Mouse (Mus musculus): ENCODE results near the gene Pigq.

Pigq gene

DNA sequence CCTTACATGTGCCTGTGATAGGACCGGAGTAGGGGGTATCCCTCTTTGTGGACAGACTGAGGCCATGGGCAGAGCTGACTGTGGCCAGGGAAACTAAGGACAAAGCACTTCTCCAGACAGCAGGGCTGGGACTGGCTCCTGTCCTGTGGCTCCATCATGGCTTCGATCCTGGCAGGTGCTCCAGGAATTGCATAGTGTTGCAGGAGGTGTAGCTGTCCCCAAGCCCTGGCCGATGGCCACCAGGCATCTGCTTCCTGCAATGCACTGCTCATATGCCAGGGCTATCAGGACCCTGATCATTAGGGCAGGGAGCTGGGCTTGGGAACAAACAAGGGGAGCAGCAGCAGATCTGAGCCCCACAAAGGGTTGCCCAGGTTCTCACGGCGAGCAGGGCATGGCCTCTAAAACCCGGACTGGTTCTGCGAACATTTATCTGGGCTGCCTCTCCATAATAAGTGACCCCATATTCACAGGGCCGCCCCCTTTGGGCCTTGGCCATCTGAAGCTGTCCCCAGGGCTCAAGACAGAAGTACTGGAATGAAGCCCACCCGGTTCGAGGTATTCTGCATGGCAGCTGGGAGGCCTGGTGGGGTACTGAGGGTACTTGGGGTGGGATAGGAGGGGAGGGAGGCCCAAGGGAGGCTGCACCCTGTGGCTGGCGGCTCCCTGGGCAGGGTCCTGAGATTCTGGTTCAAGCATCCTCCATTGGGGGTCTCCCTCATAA is 14.2 kb upstream of the Pigq start:
- in situ Hi-C loops (cut with MboI, MseI) = no loop called here

GRCm38 (mm10) chr17:25957586-25958051 is 12.9 kb upstream of the Pigq start:
- in situ Hi-C loops (cut with MboI, MseI) = no loop called here

DNA sequence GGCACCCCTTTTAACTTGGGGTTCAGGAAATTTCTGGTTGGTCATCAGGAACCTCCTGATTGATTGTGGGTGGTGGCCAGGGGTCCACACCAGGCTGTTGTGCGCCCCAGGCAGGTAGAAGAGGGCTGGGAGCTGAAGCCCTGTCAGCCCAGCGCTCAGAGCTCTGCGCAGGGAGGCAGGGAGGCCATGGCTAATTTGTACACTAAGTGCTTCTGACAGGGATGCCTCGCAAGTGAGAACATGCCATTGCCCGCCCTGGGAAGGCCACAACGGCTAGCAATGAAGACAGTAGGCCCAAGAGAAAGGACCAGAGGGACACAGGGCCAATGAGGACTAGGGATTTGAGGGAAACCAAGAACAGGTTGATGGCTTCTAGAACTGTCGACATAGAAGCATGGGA is 11.9 kb upstream of the Pigq start:
- in situ Hi-C loops (cut with MboI, MseI) = no loop called here

DNA sequence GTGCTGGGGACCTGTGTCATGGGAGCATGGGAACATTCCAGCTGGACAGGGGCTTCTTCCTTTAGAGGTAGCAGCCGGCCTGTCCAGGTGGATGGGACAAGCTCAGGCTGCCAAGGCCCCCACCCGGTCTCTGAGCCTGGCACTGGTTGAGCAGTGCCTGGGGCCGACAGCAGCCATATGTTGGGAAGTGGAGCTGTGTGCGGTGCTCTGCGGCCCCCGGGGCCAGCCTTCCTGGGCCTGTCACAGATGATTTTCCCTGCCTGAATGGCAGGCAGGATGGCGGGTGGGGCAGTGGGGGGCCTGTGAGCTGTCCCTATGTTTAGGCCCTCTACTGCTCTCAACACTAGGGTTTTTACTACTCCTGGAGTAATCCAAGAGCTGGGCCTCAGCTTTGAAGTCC is 11.5 kb upstream of the Pigq start:
- in situ Hi-C loops (cut with MboI, MseI) = no loop called here

- in situ Hi-C loops (cut with MboI, MseI) = no loop called here
Observed at GRCm38 (mm10) chr17:25955736-25956135, 11.0 kb upstream of the Pigq start.

- in situ Hi-C loops (cut with MboI, MseI) = no loop called here
Observed at GRCm38 (mm10) chr17:25954671-25955070, 9.9 kb upstream of the Pigq start.

DNA sequence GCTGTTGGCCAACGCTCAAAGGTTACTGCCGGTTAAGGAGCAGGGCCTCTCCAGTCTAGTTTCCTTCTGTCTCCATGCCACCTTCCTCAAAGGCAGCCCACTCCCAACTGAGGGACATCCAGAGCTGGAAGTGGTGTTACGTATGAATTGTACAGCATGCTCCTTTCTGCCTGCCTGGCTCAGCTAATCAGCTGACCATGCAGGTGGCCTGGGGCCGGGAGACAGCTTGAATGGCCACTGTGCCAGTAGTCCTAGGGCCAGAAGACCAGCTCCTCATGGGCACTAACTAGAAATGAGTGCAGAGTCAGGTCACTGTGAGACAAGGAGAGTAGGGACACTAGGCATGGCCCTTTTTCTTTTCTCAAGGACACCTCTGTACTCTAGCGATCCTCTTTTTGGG is 8.4 kb upstream of the Pigq start:
- in situ Hi-C loops (cut with MboI, MseI) = no loop called here

- in situ Hi-C loops (cut with MboI, MseI) = no loop called here
Observed at GRCm38 (mm10) chr17:25951803-25952623, 7.3 kb upstream of the Pigq start, which contains the start of gene A930017K11Rik. Gene A930017K11Rik (minus strand): TSS chr17:25952565.

DNA sequence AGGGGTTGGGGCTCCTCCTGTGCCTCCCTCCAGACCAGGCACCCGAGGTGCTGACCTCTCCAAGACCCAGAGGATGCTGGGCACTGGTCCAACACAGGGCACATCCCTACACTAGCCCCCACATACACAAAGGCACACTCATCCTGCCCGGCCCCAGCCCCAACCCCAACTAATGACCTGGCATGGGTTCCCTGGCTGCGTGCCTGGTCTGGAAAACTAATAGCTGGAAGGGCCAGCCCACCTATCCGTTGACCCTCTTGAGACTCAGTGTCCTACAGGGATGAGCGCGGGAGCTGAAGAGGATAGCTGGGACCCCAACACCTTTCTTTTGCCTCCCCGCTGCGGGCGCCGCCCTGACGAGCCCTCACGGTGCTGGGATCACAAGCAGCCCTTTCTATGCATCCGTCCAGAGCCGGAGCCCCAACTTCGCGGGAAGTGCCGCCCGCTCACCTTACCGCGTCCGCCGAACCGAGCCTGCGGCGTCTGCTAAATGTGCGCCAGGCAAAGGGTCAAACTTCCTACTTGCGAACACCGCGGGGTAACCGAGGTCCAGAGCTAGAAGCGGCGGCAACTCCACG is 6.6 kb upstream of the Pigq start:
- in situ Hi-C loops (cut with MboI, MseI) = no loop called here

- in situ Hi-C loops (cut with MboI, MseI) = no loop called here
Observed at GRCm38 (mm10) chr17:25950706-25951105, 6.0 kb upstream of the Pigq start.

DNA sequence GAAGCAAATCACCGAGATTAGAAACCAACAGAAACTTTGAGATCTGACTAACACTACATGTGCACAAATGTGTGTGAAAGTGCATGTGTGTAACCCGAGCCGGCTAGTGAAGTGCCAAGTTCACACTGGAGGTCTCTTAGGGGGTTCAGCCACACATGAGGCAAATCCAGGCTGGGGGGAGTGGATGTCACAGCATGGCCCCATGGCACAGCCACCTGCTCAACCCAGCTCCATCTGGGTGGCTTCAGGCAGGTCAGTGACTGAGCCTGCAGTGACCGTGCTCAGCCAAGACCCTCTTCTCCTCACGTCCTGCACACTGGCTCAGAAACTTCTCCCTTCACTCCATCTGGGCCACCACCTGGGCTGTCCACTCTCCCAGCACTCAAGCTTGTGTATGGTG is 5.2 kb upstream of the Pigq start:
- in situ Hi-C loops (cut with MboI, MseI) = no loop called here

DNA sequence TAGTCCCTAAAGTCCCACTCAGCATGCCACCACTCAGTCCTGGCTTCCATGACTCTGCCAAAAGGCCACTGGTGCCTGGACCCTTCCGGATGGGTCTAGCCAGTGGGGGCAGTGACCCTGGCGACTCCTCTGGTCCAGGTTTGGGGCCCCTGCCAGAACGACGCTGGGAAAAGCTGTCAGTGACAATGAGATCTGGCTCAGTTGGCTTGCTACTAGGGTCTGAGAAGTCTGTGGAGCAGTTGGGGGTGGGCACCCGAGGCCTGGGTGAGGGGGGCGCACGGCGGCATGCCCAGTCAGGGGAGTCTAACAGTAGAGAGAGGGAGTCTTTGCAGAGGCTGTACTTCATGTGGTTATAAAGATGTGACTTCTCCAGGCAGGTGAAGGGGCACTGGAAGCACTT is 3.3 kb upstream of the Pigq start:
- in situ Hi-C loops (cut with MboI, MseI) = no loop called here

DNA sequence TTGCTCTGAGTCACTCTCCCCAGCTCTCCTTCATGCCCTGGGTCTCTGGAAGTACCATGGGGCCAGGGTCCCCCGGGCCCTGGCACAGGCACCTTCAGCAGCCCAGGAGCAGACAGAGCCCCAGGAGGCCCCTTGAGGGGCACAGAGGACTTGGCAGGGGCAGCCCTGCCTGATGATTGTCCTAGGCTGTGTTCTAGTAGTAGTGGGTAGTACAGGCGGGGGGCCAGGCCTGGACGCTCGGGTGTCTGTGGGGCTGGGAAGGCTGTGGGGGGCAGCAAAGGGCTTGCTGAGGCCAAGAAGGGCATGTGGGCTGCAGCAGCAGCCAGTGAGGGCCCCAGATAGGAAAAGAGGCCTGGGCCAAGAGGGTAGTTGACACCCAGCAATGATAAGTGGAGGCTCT is 2.8 kb upstream of the Pigq start:
- in situ Hi-C loops (cut with MboI, MseI) = no loop called here

GRCm38 (mm10) chr17:25946891-25947290 is 2.2 kb upstream of the Pigq start:
- in situ Hi-C loops (cut with MboI, MseI) = no loop called here

GRCm38 (mm10) chr17:25946349-25946748 is 1.6 kb upstream of the Pigq start:
- in situ Hi-C loops (cut with MboI, MseI) = no loop called here

DNA sequence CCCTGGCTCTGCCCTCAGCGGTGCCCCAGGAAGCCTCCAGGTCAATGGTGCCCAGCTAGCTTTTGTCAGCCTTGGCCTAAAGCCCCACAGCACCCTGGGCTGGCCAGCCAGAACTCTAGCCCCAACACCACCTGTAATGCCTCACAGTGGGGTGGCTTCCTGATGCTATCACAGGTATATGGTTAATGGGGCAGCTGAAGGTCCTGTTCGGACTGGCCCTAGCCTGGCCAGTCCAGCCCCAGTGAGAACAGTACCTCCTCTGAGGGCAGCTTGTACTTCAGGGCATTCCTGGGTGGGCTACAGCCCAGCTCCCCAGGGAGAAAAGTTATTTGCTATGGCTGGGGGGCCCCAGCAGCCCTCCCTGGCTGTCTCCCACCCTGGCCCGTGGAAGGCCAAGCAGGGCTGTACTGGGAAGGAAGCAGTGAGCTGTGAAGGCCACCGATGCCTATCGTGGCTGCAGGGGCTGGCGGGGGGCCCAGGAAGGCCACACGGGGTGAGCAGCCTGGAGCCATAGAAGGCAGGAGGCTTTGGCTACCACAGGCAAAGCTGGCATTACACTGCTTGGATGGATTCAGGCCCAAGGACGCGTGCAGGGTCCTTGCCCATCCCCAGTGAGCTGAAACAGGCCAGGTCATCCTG is 900 bp upstream of the Pigq start:
- in situ Hi-C loops (cut with MboI, MseI) = no loop called here

GRCm38 (mm10) chr17:25943769-25944168 is 967 bp downstream of the Pigq start:
- in situ Hi-C loops (cut with MboI, MseI) = no loop called here

GRCm38 (mm10) chr17:25943221-25943620 is 1.5 kb downstream of the Pigq start:
- in situ Hi-C loops (cut with MboI, MseI) = no loop called here

DNA sequence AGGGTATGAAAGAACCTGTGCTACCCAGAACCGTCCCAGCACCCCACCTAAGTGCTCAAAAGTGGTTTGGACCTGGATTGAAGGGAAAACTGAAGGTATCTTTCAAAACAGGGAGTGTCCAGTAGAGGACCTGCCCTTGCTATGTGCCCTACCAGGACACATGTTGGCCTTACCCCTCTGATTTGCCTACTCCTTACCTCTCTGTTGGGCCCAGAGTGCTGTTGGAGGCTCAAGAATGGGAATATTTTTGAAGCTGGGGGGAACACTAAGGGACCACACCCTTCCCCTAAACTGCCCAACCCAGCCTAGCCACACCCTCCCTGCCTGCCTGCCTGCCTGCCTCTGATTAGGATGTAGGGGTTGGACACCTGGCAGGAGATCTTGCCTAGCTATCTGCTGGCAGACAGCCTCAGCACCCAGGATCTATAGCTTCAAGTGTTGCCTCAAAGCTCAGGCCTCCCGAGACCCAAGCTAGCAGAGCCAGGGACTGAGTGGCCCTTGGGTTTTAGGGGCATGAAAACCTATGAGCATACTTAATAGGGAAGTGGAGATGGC is 2.1 kb downstream of the Pigq start:
- in situ Hi-C loops (cut with MboI, MseI) = no loop called here

DNA sequence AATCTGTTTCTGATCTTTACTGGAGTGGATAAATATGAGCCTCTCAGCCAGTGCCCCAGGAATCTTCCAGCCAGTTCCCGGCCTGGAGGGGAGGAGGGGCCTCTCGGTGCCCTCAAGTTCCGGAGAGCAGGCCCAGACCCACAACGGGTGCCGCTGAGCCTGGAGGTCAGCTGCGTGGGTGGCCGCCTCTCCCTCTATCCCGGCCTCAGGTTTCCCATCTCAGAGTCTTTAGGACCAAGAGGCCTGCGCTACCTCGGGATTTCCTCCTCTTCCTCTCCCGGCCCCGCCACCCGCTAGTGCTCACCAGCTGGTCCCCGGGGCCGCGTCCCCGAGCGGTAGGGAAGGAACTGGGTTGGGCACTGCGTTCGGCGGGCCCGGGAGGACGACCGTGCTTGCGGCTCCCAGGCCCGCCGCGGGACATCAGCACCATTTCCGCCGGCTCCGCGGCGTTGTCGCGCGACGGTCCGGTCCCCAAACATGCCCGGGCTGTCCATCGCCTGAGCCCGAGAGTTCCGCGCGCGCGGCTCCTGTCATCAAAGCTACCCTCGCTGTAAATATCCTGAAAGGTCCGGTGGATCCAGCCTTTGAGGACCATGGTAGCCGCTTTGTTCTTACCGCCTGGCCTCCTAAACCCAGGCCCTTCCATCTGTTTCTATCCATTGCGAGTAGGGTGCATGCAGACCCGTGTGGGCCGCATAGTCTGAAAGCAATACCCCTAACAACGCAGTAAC is 3.1 kb downstream of the Pigq start:
- in situ Hi-C loops (cut with MboI, MseI) = no loop called here

GRCm38 (mm10) chr17:25934526-25934925 is 10.2 kb downstream of the Pigq start:
- in situ Hi-C loops (cut with MboI, MseI) = no loop called here
